Mouse (Mus musculus): ENCODE measurements around the gene Gpr156. TPM values are rescaled to one million over a fixed set of nuclear protein-coding genes. Genes with fewer than 3 reads are reported as not detected.
A peak's percentile ranks its signal among the peaks of the same experiment; 100 is the strongest.
"Not testable (repeated sequence)": the region's sequence is repeated elsewhere in the genome, so short reads cannot be mapped to it uniquely, and the experiment has no call there.

Gene Gpr156
- polyA plus RNA-seq, 1 experiment from 2014 or later: 0.61 TPM

- WGBS: 88% methylated on average over 4 of the region's 4 CpGs
- not testable (repeated sequence) for H3K27me3 ChIP-seq (replicated peaks; ENCODE audit: control insufficient read depth, insufficient read depth, low read length); H3K4me3 ChIP-seq (ENCODE audit: low read depth, low read length); ATAC-seq (replicated peaks; ENCODE audit: low FRiP score, low TSS enrichment, low read depth); H3K9ac ChIP-seq (ENCODE audit: low read length); H3K9me3 ChIP-seq (ENCODE audit: control insufficient read depth, low read length); H3K36me3 ChIP-seq (ENCODE audit: control insufficient read depth, insufficient read depth, low read length); H3K27ac ChIP-seq (ENCODE audit: low read depth)
- DNase-seq (ENCODE audit: low spot score): peak; percentile 34
- peaks cover 20% of the 10 kb centered on the region; the same call in 1 of the 2 replicates for H3K4me1 ChIP-seq (replicated peaks; ENCODE audit: control insufficient read depth, insufficient read depth, low read length)
- peak overlapping the region; percentile 20; the same call in 1 of the 2 replicates for H3K4me2 ChIP-seq (ENCODE audit: low read length)
Observed at GRCm38 (mm10) chr16:37962696-37963095, 46.4 kb downstream of the Gpr156 start.

GRCm38 (mm10) chr16:37963331-37964281, 47.3 kb downstream of the Gpr156 start:
- Histone ChIP-seq H3K9ac (ENCODE audit: low read length) (no peak overlapping the region), H3K4me3 (ENCODE audit: low read depth, low read length) (no peak overlapping the region), H3K4me2 (ENCODE audit: low read length) (peak overlapping the region; percentile 20), H3K36me3 (ENCODE audit: control insufficient read depth, insufficient read depth, low read length) (no peaks in the 10 kb centered on the region), H3K27me3 (replicated peaks; ENCODE audit: control insufficient read depth, insufficient read depth, low read length) (no peaks in the 10 kb centered on the region), H3K4me1 (replicated peaks; ENCODE audit: control insufficient read depth, insufficient read depth, low read length) (peaks cover 20% of the 10 kb centered on the region; the same call in 1 of the 2 replicates), H3K27ac (ENCODE audit: low read depth) (peak overlapping the region; percentile 36; the same call in 1 of the 2 replicates), H3K9me3 (ENCODE audit: control insufficient read depth, low read length) (no peaks in the 10 kb centered on the region)
- DNase-seq (ENCODE audit: low spot score) (peak; percentile 64), ATAC-seq (replicated peaks; ENCODE audit: low FRiP score, low TSS enrichment, low read depth) (no peak)
- WGBS: 10% methylated on average over 15 of the region's 15 CpGs

DNA sequence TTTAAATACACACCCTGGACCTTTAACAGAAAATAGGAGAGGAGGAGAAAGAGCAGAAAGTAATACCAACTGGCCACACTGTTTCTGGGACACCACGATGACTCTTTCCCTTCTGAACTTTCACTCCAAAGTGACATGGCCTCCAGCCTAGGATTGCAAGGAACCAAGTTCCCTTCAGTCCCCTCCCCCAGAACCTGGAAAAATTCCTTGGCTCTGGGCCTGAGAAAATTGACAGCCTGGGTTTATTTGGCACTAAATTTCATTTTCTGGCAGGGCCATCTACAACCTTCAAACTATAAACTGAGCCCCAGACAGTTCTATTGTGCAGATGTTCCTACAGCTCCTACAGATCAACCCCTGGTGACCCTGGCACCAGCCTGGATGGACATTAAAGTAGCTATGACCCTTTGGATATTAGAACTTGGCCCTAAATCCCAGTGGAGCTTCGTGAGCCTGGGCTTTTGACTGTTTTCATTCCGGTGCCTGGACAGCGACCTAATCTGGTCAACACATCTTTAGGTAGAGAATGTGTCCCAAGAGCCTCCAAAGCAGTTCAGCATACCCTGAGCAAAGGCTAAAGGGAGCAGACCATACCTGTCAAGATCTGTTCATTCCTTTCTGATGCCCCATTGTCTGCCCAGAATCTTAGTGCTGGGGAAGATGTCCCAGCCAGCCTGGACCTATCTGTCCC, 48.2 kb downstream of the Gpr156 start:
- H3K4me2 ChIP-seq (ENCODE audit: low read length): no peak overlapping the region
- no peak overlapping the region for H3K9ac ChIP-seq (ENCODE audit: low read length)
- no peaks in the 10 kb centered on the region for H3K9me3 ChIP-seq (ENCODE audit: control insufficient read depth, low read length)
- no peaks in the 10 kb centered on the region for H3K27me3 ChIP-seq (replicated peaks; ENCODE audit: control insufficient read depth, insufficient read depth, low read length)
- H3K4me1 ChIP-seq (replicated peaks; ENCODE audit: control insufficient read depth, insufficient read depth, low read length): peaks cover 20% of the 10 kb centered on the region; the same call in 1 of the 2 replicates
- ATAC-seq (replicated peaks; ENCODE audit: low FRiP score, low TSS enrichment, low read depth) (0 out of 2 replicates have a peak, but pooled peaks have one; percentile 19), DNase-seq (ENCODE audit: low spot score) (peak; percentile 51)
- no peak overlapping the region for H3K4me3 ChIP-seq (ENCODE audit: low read depth, low read length)
- H3K36me3 ChIP-seq (ENCODE audit: control insufficient read depth, insufficient read depth, low read length): no peaks in the 10 kb centered on the region
- WGBS: 31% methylated on average over 4 of the region's 4 CpGs
- H3K27ac ChIP-seq (ENCODE audit: low read depth): peak overlapping the region; percentile 36; the same call in 1 of the 2 replicates

DNA sequence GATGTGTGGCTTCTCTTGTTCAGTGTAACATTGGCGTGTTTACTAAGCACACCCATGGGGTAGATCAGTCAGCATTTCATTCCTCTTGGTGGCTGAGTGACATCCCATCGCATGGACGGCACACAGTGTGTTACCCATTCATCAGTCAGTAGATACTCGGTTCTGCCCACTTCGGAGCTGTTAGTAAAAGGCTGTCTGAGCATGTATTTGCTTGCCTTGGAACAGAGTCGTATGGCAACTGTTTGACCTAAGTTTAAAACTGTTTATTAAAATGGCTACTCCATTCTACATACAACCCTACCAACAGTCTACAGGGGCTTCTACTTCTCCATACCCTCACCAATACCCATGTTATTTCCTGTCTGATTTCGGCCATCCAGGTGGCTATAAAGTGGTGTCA, 50.6 kb downstream of the Gpr156 start:
- WGBS: 88% methylated on average over 7 of the region's 7 CpGs
- no peak overlapping the region for H3K4me2 ChIP-seq (ENCODE audit: low read length)
- H3K27me3 ChIP-seq (replicated peaks; ENCODE audit: control insufficient read depth, insufficient read depth, low read length): no peaks in the 10 kb centered on the region
- ATAC-seq (replicated peaks; ENCODE audit: low FRiP score, low TSS enrichment, low read depth): no peak
- H3K4me3 ChIP-seq (ENCODE audit: low read depth, low read length): no peak overlapping the region
- H3K9me3 ChIP-seq (ENCODE audit: control insufficient read depth, low read length): no peaks in the 10 kb centered on the region
- DNase-seq (ENCODE audit: low spot score): peak; percentile 38
- no peak overlapping the region for H3K9ac ChIP-seq (ENCODE audit: low read length)
- no peak overlapping the region for H3K27ac ChIP-seq (ENCODE audit: low read depth)
- no peaks in the 10 kb centered on the region for H3K36me3 ChIP-seq (ENCODE audit: control insufficient read depth, insufficient read depth, low read length)
- H3K4me1 ChIP-seq (replicated peaks; ENCODE audit: control insufficient read depth, insufficient read depth, low read length): peaks cover 20% of the 10 kb centered on the region; the same call in 1 of the 2 replicates

DNA sequence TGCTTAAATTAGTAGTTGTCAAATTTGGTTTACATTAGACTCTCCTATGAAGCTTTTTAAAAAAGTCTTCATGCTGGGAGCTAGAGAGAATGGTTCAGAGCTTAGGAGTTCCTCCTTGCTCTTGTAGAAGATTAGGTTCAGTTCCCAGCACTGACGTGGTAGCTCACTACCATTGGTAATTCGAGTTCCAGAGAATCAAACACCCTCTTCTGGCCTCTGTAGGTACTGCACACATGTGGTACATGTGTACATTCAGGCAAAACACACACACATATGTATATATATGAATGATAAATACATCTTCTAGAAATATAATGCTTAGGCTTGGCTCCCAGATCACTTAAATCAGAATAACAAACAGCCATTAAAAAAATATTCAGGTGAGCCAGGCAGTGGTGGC, 51.1 kb downstream of the Gpr156 start:
- Histone ChIP-seq H3K36me3 (ENCODE audit: control insufficient read depth, insufficient read depth, low read length) (no peaks in the 10 kb centered on the region), H3K9me3 (ENCODE audit: control insufficient read depth, low read length) (no peaks in the 10 kb centered on the region), H3K4me2 (ENCODE audit: low read length) (no peak overlapping the region), H3K27me3 (replicated peaks; ENCODE audit: control insufficient read depth, insufficient read depth, low read length) (no peaks in the 10 kb centered on the region), H3K9ac (ENCODE audit: low read length) (no peak overlapping the region), H3K4me1 (replicated peaks; ENCODE audit: control insufficient read depth, insufficient read depth, low read length) (peaks cover 20% of the 10 kb centered on the region; the same call in 1 of the 2 replicates), H3K27ac (ENCODE audit: low read depth) (no peak overlapping the region), H3K4me3 (ENCODE audit: low read depth, low read length) (no peak overlapping the region)
- ATAC-seq (replicated peaks; ENCODE audit: low FRiP score, low TSS enrichment, low read depth) (no peak), DNase-seq (ENCODE audit: low spot score) (no peak)
- 83% methylated on average over 2 of the region's 2 CpGs for WGBS

DNA sequence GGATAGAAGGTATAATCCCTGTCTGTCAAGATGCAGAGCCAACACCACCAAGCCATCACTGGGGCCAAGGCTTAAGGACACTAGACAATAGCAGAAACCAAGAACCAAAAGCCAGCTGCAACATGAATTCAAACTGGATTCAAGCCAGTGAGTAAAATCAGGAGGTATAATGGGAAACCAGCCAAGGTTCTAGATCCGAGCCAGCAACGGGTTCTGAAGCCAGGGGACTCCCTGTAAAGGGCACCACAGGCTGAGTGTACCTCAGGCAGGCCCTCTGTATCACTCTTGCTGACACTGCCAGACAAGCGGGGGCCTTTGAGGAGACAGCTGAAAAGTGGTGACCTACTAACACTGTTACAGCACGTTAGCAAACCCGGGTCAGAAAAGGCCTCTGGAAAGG, 55.2 kb downstream of the Gpr156 start:
- Histone ChIP-seq H3K4me2 (ENCODE audit: low read length) (no peak overlapping the region), H3K4me3 (ENCODE audit: low read depth, low read length) (no peak overlapping the region), H3K27me3 (replicated peaks; ENCODE audit: control insufficient read depth, insufficient read depth, low read length) (no peaks in the 10 kb centered on the region), H3K4me1 (replicated peaks; ENCODE audit: control insufficient read depth, insufficient read depth, low read length) (peaks cover 6% of the 10 kb centered on the region; the same call in 1 of the 2 replicates), H3K9me3 (ENCODE audit: control insufficient read depth, low read length) (no peaks in the 10 kb centered on the region), H3K27ac (ENCODE audit: low read depth) (no peak overlapping the region), H3K36me3 (ENCODE audit: control insufficient read depth, insufficient read depth, low read length) (no peaks in the 10 kb centered on the region), H3K9ac (ENCODE audit: low read length) (no peak overlapping the region)
- 71% methylated on average over 5 of the region's 5 CpGs for WGBS
- DNase-seq (ENCODE audit: low spot score) (no peak), ATAC-seq (replicated peaks; ENCODE audit: low FRiP score, low TSS enrichment, low read depth) (no peak)

DNA sequence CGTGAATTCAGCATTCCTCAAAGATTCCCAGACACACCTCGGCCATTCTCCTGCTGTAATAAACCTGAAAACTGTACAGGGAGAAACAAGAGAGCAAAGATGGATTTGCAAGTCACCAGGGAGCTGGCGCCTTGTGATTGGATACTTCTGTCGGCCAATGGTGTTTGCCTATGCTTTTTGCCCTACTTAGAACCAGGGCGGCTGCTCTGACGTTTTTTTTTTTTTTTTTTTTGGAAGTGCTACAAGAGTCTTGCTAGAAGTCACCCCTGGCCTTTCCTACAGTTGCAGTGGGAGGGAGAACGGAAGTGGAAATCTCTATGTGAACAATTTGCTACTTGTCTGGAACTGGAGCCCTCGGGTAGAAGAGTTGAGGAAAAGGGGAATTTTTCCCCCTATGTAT, 56.1 kb downstream of the Gpr156 start:
- H3K9ac ChIP-seq (ENCODE audit: low read length): no peak overlapping the region
- WGBS: 58% methylated on average over 8 of the region's 8 CpGs
- no peak for DNase-seq (ENCODE audit: low spot score)

DNA sequence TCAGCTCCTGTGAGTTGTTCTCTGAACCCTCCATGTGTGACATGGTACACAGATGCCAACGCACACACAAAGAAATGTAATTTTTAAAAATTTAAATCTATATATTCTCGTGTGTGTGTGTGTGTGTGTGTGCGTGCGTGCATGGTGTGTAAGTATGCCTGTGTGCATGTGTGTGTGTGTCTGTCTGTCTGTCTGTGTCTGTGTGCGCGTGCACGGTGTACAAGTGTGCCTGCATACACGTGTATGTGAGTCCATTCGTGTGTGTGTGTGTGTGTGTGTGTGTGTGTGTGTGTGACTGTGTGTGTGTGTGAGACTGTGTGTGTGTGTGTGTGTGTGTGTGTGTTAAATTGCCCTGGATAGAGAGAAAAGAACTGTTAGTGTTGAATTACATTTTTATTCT, 56.9 kb downstream of the Gpr156 start:
- not testable (repeated sequence) for H3K4me3 ChIP-seq (ENCODE audit: low read depth, low read length); H3K27ac ChIP-seq (ENCODE audit: low read depth); H3K27me3 ChIP-seq (replicated peaks; ENCODE audit: control insufficient read depth, insufficient read depth, low read length); H3K4me1 ChIP-seq (replicated peaks; ENCODE audit: control insufficient read depth, insufficient read depth, low read length); H3K36me3 ChIP-seq (ENCODE audit: control insufficient read depth, insufficient read depth, low read length); H3K9me3 ChIP-seq (ENCODE audit: control insufficient read depth, low read length); H3K9ac ChIP-seq (ENCODE audit: low read length); DNase-seq (ENCODE audit: low spot score); ATAC-seq (replicated peaks; ENCODE audit: low FRiP score, low TSS enrichment, low read depth); H3K4me2 ChIP-seq (ENCODE audit: low read length)
- WGBS: 91% methylated on average over 9 of the region's 9 CpGs

More for the DNA sequence above, 56.1 kb downstream of the Gpr156 start:
- no peak overlapping the region for H3K4me2 ChIP-seq (ENCODE audit: low read length)
- H3K9me3 ChIP-seq (ENCODE audit: control insufficient read depth, low read length): no peaks in the 10 kb centered on the region
- ATAC-seq (replicated peaks; ENCODE audit: low FRiP score, low TSS enrichment, low read depth): no peak
- H3K4me3 ChIP-seq (ENCODE audit: low read depth, low read length): no peak overlapping the region
- H3K27me3 ChIP-seq (replicated peaks; ENCODE audit: control insufficient read depth, insufficient read depth, low read length): no peaks in the 10 kb centered on the region
- H3K27ac ChIP-seq (ENCODE audit: low read depth): no peak overlapping the region
- no peaks in the 10 kb centered on the region for H3K36me3 ChIP-seq (ENCODE audit: control insufficient read depth, insufficient read depth, low read length)
- H3K4me1 ChIP-seq (replicated peaks; ENCODE audit: control insufficient read depth, insufficient read depth, low read length): peaks cover 6% of the 10 kb centered on the region; the same call in 1 of the 2 replicates
